Mouse (Mus musculus): ENCODE measurements around the gene Eid1.
A peak's percentile ranks its signal among the peaks of the same experiment; 100 is the strongest.

The Eid1 gene

GRCm38 (mm10) chr2:125672957-125673631 lies at the start of gene Eid1:
Gene Eid1 (plus strand): TSS chr2:125673095.
- DNase-seq (ENCODE audit: low spot score) = peak; percentile 81

GRCm38 (mm10) chr2:125623211-125623610 lies 49.7 kb upstream of the Eid1 start:
- no peak for DNase-seq (ENCODE audit: low spot score)

GRCm38 (mm10) chr2:125624127-125624685 lies 48.7 kb upstream of the Eid1 start:
- DNase-seq (ENCODE audit: low spot score) = no peak

GRCm38 (mm10) chr2:125624837-125625351 lies 48.0 kb upstream of the Eid1 start, which contains the start of gene Cep152:
Gene Cep152 (minus strand): TSS chr2:125625113.
- DNase-seq (ENCODE audit: low spot score) = peak; percentile 98

- peak; percentile 38 for DNase-seq (ENCODE audit: low spot score)
Measured at GRCm38 (mm10) chr2:125626536-125626935, 46.4 kb upstream of the Eid1 start.

GRCm38 (mm10) chr2:125628487-125628886 lies 44.4 kb upstream of the Eid1 start:
- no peak for DNase-seq (ENCODE audit: low spot score)

GRCm38 (mm10) chr2:125630010-125630409 lies 42.9 kb upstream of the Eid1 start:
- no peak for DNase-seq (ENCODE audit: low spot score)

GRCm38 (mm10) chr2:125637331-125637730 lies 35.6 kb upstream of the Eid1 start:
- no peak for DNase-seq (ENCODE audit: low spot score)

- no peak for DNase-seq (ENCODE audit: low spot score)
Measured at GRCm38 (mm10) chr2:125644912-125645311, 28.0 kb upstream of the Eid1 start.

- no peak for DNase-seq (ENCODE audit: low spot score)
Measured at GRCm38 (mm10) chr2:125650038-125650437, 22.9 kb upstream of the Eid1 start.

GRCm38 (mm10) chr2:125650742-125651352 lies 22.0 kb upstream of the Eid1 start:
- no peak for DNase-seq (ENCODE audit: low spot score)

- DNase-seq (ENCODE audit: low spot score) = no peak
Measured at GRCm38 (mm10) chr2:125651563-125651962, 21.3 kb upstream of the Eid1 start.

GRCm38 (mm10) chr2:125653286-125653685 lies 19.6 kb upstream of the Eid1 start:
- DNase-seq (ENCODE audit: low spot score) = no peak

GRCm38 (mm10) chr2:125655391-125655790 lies 17.5 kb upstream of the Eid1 start:
- no peak for DNase-seq (ENCODE audit: low spot score)

GRCm38 (mm10) chr2:125659823-125660536 lies 12.9 kb upstream of the Eid1 start:
- DNase-seq (ENCODE audit: low spot score) = peak; percentile 62

GRCm38 (mm10) chr2:125660537-125661130 lies 12.3 kb upstream of the Eid1 start:
- no peak for DNase-seq (ENCODE audit: low spot score)

GRCm38 (mm10) chr2:125661156-125661555 lies 11.7 kb upstream of the Eid1 start:
- no peak for DNase-seq (ENCODE audit: low spot score)

GRCm38 (mm10) chr2:125662517-125662916 lies 10.4 kb upstream of the Eid1 start:
- DNase-seq (ENCODE audit: low spot score) = no peak

GRCm38 (mm10) chr2:125665213-125665612 lies 7.7 kb upstream of the Eid1 start:
- DNase-seq (ENCODE audit: low spot score) = no peak

GRCm38 (mm10) chr2:125665909-125666308 lies 7.0 kb upstream of the Eid1 start:
- no peak for DNase-seq (ENCODE audit: low spot score)

GRCm38 (mm10) chr2:125666668-125667067 lies 6.2 kb upstream of the Eid1 start:
- DNase-seq (ENCODE audit: low spot score) = no peak

- DNase-seq (ENCODE audit: low spot score) = no peak
Measured at GRCm38 (mm10) chr2:125667184-125667583, 5.7 kb upstream of the Eid1 start.

Data from yolk sac, embryonic 10.5 days (tissue).